Mouse (Mus musculus) ES-Bruce4 (cell line): ENCODE results near the gene Lsp1. TPM values are rescaled to one million over a fixed set of nuclear protein-coding genes. Genes with fewer than 3 reads are reported as not detected.
A peak's percentile ranks its signal among the peaks of the same experiment; 100 is the strongest.

Source experiments
- H3K27ac ChIP-seq: 2 replicates; pipeline ENCODE4 v1.5.1; 2012; ENCODE audit warnings: low read length, inconsistent platforms; ENCODE audit not compliant: insufficient read depth
- H3K27me3 ChIP-seq: 2 replicates; pipeline ENCODE4 v1.6.1; 2012; ENCODE audit warnings: mild to moderate bottlenecking, low read length, inconsistent platforms; ENCODE audit not compliant: control insufficient read depth, poor library complexity, insufficient read depth, severe bottlenecking
- H3K36me3 ChIP-seq: 2 replicates; pipeline ENCODE4 v1.6.1; 2012; ENCODE audit warnings: inconsistent platforms, mild to moderate bottlenecking, low read length, moderate library complexity; ENCODE audit not compliant: control insufficient read depth, poor library complexity, insufficient read depth, severe bottlenecking
- H3K4me1 ChIP-seq: one replicate; pipeline ENCODE4 v1.8.1; 2011; ENCODE audit warnings: low read length; ENCODE audit not compliant: control insufficient read depth, insufficient read depth
- H3K4me3 ChIP-seq: 2 replicates; pipeline ENCODE4 v1.5.1; 2011; ENCODE audit warnings: low read depth, mild to moderate bottlenecking, low read length
- H3K9ac ChIP-seq: 2 replicates; pipeline ENCODE4 v1.6.1; 2012; ENCODE audit warnings: low read depth, mild to moderate bottlenecking, inconsistent platforms; ENCODE audit not compliant: poor library complexity, severe bottlenecking
- H3K9me3 ChIP-seq: replicated peaks from 2 replicates; pipeline ENCODE4 v1.6.1; 2012; ENCODE audit warnings: mild to moderate bottlenecking, low read length, inconsistent platforms; ENCODE audit not compliant: control insufficient read depth, poor library complexity, insufficient read depth, severe bottlenecking
- CTCF ChIP-seq: IDR thresholded peaks from one replicate; pipeline ENCODE4 v1.8.1; 2011; ENCODE audit warnings: low read depth, low read length
- EP300 ChIP-seq: IDR thresholded peaks from 2 replicates; pipeline ENCODE4 v1.6.1; 2011; ENCODE audit warnings: low read depth, low read length; ENCODE audit not compliant: insufficient read depth
- POLR2A ChIP-seq: IDR thresholded peaks from one replicate; pipeline ENCODE4 v1.8.1; 2011; ENCODE audit warnings: low read length; ENCODE audit not compliant: insufficient read depth
- polyA plus RNA-seq: library from polyadenylated mRNA; stranded (reverse); fragments of >200 nt; gene quantifications from 2 replicates; pipeline ENCODE4 v1.2.4, GENCODE M21; 2011; ENCODE audit warnings: low read depth; ENCODE audit not compliant: missing spikeins, insufficient read depth, insufficient read length

The Lsp1 gene
- polyA plus RNA-seq, 1 experiment = 6.0 TPM

GRCm38 (mm10) chr7:142516221-142516978, 55.8 kb downstream of the Lsp1 start:
- H3K4me1 ChIP-seq = no peaks in the 10 kb centered on the region
- H3K27ac ChIP-seq = no peak overlapping the region
- TF ChIP-seq CTCF = no peak
- TF ChIP-seq EP300 = no peak
- TF ChIP-seq POLR2A = no peak
- no peaks in the 10 kb centered on the region for H3K9me3 ChIP-seq
- no peaks in the 10 kb centered on the region for H3K36me3 ChIP-seq
- H3K4me3 ChIP-seq = no peak overlapping the region
- H3K27me3 ChIP-seq = no peaks in the 10 kb centered on the region
- no peak overlapping the region for H3K9ac ChIP-seq

- Histone ChIP-seq H3K27ac (no peak overlapping the region), H3K9me3 (no peaks in the 10 kb centered on the region), H3K27me3 (no peaks in the 10 kb centered on the region), H3K4me1 (no peaks in the 10 kb centered on the region), H3K36me3 (no peaks in the 10 kb centered on the region), H3K4me3 (no peak overlapping the region), H3K9ac (no peak overlapping the region)
- TF ChIP-seq POLR2A (no peak), CTCF (no peak), EP300 (no peak)
These were observed 56.9 kb downstream of the Lsp1 start for GRCm38 (mm10) chr7:142517531-142517930.

- Histone ChIP-seq H3K27me3 (no peaks in the 10 kb centered on the region), H3K9me3 (no peaks in the 10 kb centered on the region), H3K4me3 (no peak overlapping the region), H3K36me3 (no peaks in the 10 kb centered on the region), H3K27ac (no peak overlapping the region), H3K9ac (no peak overlapping the region), H3K4me1 (no peaks in the 10 kb centered on the region)
- TF ChIP-seq CTCF (no peak), POLR2A (no peak), EP300 (no peak)
These were observed 59.7 kb downstream of the Lsp1 start for GRCm38 (mm10) chr7:142520331-142520730.

- TF ChIP-seq POLR2A (no peak), EP300 (peak; percentile 75), CTCF (peak; percentile 84)
- Histone ChIP-seq H3K9me3 (no peaks in the 10 kb centered on the region), H3K36me3 (no peaks in the 10 kb centered on the region), H3K4me3 (no peak overlapping the region), H3K27ac (no peak overlapping the region), H3K9ac (no peak overlapping the region), H3K27me3 (no peaks in the 10 kb centered on the region), H3K4me1 (no peaks in the 10 kb centered on the region)
These were observed 61.7 kb downstream of the Lsp1 start for GRCm38 (mm10) chr7:142522352-142522751.

- Histone ChIP-seq H3K4me3 (no peak overlapping the region), H3K27me3 (no peaks in the 10 kb centered on the region), H3K9ac (no peak overlapping the region), H3K4me1 (no peaks in the 10 kb centered on the region), H3K9me3 (no peaks in the 10 kb centered on the region), H3K27ac (no peak overlapping the region), H3K36me3 (no peaks in the 10 kb centered on the region)
- TF ChIP-seq CTCF (no peak), EP300 (peak; percentile 58; the same call in 1 of the 2 replicates)
These were observed 62.8 kb downstream of the Lsp1 start for GRCm38 (mm10) chr7:142523200-142523990.
